Mouse (Mus musculus) cerebellum, postnatal 14 days (tissue): ENCODE results near the gene Lfng.

Source experiments
- DNase-seq, 2 experiments: peaks; one replicate each; pipeline ENCODE4 v3.0.0; 2021; ENCODE audit warnings: mixed read lengths in 2 of 2

The Lfng gene

DNA sequence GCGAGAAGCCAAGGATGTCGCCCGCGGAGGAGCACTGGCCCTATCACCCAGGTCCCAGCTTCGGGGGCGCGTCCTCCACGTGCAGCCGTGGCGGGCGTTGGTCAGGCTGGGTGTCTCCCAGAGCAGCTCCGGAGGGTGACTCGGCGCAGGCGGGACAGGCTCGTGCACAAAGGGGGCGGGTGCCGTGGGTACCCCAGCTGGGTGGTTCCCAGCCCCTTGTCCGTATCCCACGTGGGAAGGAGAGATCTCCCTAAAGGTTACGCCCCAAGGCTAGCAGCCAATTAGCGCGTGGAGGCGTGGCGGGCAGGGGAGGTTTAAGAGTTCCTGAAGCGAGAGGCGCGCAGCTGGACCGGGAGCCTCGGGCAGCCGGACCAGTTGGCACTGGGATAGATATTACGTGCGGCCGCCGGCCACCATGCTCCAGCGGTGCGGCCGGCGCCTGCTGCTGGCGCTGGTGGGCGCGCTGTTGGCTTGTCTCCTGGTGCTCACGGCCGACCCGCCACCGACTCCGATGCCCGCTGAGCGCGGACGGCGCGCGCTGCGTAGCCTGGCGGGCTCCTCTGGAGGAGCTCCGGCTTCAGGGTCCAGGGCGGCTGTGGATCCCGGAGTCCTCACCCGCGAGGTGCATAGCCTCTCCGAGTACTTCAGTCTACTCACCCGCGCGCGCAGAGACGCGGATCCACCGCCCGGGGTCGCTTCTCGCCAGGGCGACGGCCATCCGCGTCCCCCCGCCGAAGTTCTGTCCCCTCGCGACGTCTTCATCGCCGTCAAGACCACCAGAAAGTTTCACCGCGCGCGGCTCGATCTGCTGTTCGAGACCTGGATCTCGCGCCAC is at the start of gene Lfng:
Gene Lfng (plus strand): TSS at position 320 of the 835 bp plus-strand sequence.
- DNase-seq, result peak; percentile 62 to 74

- no peak for DNase-seq
Observed at GRCm38 (mm10) chr5:140562601-140563000, 44.5 kb upstream of the Lfng start.

- no peak for DNase-seq
Observed at GRCm38 (mm10) chr5:140564896-140565295, 42.2 kb upstream of the Lfng start, which contains the start of gene Grifin. Gene Grifin, minus strand, starts transcription at chr5:140565071.

GRCm38 (mm10) chr5:140565451-140565850 is 41.7 kb upstream of the Lfng start:
- DNase-seq, result peak in 1 of 2 experiments; percentile 46

DNA sequence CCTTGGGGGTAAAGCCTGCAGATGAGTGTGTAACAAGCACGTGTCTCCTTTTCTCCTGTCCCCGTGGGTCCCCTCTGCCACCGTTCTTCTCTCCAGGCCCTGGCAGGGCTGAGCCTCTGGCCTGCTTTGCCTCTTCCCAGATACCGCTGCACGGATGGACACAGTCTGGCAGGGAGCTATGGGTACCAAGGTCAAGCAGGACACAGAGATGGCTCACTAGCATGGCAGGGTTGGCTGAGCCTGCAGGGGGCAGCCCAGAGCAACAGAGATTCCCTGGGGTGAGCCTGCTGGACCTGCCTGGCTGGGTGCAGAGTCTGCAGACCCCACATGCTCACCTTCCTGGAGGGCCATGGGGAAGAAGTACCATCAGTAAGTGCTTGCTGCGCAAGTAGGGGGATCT is 41.3 kb upstream of the Lfng start:
- peak in 1 of 2 experiments; percentile 45 for DNase-seq

- DNase-seq, result no peak
Observed at GRCm38 (mm10) chr5:140566271-140566670, 40.8 kb upstream of the Lfng start.

GRCm38 (mm10) chr5:140567321-140567720 is 39.8 kb upstream of the Lfng start:
- peak; percentile 44 to 69 for DNase-seq

GRCm38 (mm10) chr5:140567751-140568150 is 39.4 kb upstream of the Lfng start:
- no peak for DNase-seq

DNA sequence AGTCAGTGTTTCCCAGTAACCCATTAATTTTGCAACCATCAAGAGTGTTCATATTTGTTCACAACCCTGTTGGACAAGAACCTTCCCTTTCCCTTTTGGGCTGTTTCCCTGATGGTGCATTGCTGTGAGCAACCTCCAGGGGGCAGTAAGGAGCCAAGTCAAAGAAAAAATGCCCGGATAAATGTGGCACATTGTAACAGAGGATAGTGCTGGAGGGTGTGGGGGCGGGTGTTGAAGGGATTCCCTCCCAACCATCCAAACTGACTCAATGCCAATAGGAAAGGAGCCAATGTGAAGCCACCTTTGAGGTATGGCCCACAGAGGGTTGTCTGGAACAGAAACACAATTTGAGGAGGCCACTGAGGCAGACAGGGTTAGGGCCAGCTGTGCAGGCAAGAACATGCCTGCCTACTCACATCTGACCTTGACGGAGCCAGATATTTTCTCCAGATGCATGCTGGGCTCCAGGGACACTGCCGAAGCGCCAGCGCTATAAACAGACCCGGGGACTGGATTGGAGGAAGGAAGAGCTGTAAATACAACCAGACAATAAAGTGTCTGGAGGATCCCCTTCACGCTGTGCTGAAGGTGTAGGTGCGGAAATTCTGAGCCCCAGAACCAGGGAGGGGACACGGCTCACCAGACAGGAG is 38.7 kb upstream of the Lfng start:
- DNase-seq, result peak; percentile 76 to 84

GRCm38 (mm10) chr5:140569032-140569595 is 38.0 kb upstream of the Lfng start:
- no peak for DNase-seq

DNA sequence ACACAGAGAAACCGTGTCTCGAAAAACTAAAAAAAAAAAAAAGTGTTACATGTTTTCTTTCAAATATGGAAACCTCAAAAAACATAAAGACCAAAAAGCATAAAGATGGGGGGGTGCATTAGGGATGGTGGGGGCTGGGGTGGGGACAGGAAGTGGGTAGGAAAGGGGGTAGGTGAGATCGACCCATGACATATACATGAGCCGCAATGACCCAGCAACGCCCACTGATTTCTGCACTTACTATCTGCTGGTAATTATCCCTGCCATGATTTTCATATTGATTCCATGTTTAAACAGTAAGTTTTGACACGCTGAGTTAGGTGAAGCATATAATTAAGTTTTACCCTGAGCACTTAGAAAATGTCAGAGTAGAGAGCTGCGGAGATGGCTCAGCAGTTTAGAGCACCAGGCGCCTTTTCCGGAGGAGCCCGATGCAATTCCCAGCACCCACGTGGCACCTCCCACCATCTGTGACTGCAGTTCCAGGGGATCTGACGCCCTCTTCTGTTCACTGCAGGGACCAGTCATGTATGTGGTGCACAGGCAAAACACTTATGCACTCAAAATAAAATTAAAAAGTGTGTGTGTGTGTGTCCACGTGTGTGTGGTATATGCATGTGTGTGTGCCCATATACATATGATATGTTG is 36.8 kb upstream of the Lfng start:
- DNase-seq, result no peak

GRCm38 (mm10) chr5:140571201-140571600 is 35.9 kb upstream of the Lfng start:
- no peak for DNase-seq

DNA sequence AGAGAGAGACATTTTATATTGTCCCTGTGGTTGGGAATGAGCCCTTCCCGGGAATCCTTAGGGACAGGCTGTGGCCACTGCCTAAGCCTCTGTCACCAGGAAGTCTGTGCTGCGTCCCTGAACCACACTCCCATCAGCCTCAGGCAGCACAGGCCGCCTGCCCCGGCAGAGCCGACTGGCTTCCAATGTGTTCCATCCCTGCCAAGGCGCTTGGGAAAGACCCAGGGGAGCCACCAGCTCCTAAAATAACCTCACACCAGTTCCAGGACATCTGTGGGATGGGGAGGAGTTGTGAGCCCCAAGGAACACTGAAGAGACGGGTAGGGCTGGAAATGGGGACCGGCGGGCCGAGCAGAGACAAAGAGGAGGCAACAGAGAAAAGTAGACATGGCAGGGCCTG is 35.4 kb upstream of the Lfng start:
- peak in 1 of 2 experiments; percentile 40 for DNase-seq

DNA sequence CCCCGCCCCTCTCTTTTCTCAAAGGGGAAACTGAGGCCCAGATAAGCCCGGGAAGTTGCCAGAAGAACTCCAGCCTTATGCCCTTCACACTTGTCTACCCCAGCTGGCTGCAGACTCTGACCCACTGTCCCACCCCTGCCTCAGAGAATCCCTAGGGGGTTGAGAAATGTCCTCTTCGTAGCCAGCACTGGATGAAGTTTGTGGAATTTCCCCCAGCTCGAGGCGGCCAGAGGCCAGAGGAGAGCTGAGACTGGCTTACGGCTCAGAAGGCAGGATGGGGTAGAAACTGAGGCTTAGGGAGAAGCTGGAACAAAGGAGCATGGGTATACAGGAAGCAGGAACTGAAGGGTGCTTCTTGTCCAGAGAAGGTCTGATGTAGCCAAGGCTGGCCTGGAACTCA is 34.5 kb upstream of the Lfng start:
- DNase-seq, result no peak

DNA sequence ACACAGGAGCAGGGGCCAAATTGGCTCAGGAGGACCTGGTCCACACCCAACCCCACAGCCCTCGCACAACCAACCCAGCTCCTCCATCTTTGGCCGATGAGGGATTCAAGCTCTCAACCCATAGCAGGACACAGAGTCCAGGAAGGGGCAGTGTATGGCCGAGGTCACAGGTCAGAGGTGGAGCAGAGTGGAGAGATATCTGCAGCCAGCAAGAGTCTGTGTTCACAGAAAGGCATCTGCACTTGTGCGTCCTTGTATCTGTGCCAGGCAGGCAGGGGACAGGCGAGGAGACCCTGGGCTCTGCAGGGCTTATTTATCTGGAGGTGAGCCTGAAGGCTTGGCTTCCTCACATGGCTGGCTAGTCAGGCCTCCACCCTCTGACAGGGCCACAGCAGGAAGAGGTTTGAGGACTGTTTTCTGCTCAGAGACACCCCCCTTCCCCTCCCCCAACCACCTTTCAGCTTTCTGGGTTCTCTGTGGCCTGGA is 31.7 kb upstream of the Lfng start:
- no peak for DNase-seq

GRCm38 (mm10) chr5:140579221-140579620 is 27.9 kb upstream of the Lfng start:
- no peak for DNase-seq

- no peak for DNase-seq
Observed at GRCm38 (mm10) chr5:140579771-140580170, 27.3 kb upstream of the Lfng start.

DNA sequence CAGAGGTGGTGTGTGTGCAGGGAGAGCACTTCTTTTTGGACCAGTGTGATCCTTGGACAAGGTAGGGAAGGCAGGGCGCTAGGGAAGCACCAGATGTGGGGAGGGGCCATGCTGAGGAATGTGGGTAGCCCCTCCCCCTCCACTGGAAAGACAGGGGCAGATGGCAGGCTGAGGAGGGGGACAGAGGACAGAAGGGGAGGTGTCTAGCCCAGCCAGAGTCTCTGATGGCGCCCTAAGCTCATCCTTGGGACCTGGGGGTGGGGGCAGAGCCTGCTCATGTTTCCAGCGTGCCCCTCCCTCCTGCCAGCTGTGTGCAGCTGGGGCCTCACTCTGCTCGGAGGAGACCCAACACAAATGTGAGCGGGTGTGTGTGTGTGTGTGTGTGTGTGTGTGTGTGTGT is 25.6 kb upstream of the Lfng start:
- DNase-seq, result no peak

DNA sequence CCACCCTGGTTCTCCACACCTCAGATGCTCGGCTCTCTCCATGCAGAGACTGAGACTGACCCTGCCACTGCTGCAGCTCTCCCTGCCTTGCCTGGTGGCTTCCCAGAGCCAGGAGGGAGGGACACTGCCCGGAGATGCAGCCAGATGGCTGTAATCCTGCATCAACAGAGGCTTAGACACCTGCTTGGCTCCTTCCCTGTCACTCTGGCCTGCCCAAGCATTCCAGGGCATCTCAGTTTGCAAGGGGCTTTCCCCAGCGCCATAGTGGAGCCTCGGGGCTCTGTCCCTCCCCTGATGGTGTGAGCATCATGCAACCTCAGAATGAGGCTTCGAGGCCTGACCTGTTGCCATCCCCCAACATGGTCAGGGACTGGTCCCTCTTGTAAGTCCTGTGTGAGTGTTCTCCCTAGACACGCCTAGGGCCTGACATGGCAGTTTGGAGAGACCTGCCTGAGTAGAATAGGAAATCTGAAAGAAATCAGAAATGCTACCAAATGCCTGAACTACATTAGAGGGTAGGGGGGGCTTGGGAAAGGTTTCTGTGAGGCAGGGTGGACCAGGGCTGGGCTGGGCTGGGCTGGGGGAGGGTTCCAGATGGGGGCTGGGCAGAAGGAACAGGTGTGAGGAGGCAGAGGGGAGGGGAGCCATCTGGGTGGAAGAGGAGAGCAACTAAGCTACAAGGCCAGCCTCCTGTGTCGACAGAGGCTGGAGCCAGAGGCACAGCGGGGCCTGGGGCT is 24.0 kb upstream of the Lfng start:
- DNase-seq, result peak in 1 of 2 experiments; percentile 23

DNA sequence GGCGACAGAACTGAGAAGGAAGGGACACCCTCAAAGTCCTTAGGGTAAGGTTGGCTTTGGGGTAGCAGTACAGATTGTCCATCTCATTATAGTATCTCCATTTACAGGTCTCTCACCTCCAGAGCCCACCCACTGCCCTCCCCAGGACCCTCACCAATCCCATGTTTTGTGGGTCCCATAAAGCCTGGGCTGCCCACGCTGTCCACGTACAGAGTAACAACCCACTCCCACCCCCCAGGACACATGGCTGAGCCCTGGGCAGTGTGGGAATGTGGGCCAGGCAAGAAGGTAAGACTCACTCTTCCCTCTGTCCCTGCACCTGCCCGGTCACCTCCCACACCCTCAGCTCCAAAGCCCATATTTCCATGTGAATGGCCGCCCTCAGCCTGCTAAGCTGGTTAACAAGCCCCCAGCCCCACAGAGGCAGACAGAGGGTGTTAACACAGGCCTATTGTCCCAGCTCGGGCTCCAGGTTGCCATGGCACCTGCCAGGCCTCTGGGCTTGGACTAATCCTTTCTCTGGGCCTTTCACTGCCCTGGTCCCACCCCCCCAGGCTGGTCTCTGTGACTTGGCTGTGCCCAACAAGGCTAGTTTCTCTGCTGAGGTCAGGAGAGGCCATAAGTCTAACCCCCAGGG is 23.3 kb upstream of the Lfng start:
- no peak for DNase-seq

DNA sequence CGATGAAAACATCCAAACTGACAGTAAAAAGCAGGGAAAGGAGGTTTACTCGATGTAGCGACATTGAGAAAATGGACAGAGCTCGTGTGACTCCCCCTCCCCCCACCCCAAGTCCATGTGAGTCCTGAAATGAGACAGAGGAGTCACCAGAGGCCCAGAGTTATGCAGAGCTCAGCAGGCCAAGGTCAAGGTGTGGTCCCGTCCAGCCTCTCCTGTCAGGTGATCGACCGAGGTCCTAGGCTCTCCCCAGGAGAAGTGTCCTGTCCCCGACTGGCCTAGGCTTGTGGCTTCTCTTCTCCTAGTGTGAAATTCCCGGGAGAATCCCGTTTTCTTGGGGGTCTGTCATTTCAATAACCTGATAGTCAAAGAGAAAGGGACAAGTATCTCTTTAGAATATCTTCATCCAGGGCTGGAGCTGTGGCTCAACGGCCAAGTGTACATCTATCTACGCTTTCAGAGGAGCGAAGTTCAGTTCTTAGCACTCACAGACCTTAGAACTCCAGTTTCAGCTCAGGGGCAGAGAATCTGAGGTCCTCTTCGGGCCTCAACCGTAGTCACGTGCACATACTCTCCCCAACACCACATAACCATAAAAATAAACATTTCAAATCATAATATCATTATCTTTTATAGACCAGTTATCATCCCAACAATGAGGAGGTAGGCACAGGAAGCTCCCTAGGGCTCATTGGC is 17.9 kb upstream of the Lfng start:
- no peak for DNase-seq
